Mouse (Mus musculus) megakaryocyte-erythroid progenitor cell, adult 5-6 weeks (primary cell): ENCODE data around the gene Disc1. TPM values are rescaled to one million over a fixed set of nuclear protein-coding genes. Genes with fewer than 3 reads are reported as not detected.

Experiments
- ATAC-seq: replicated peaks from 2 replicates; pipeline ENCODE4 v1.8.0; 2016; ENCODE audit warnings: mild to moderate bottlenecking, inconsistent platforms; ENCODE audit not compliant: severe bottlenecking, poor library complexity, low FRiP score, low TSS enrichment
- total RNA-seq, 2 experiments: library from RNA; stranded (forward) in 1 of 2; stranded (reverse) in 1 of 2; fragments of 200-1000, 215-1000 nt in 1 of 2; fragments of >200 nt in 1 of 2; fragmentation: Nextera tagmentation in 1 of 2; gene quantifications; 2 replicates each; pipeline ENCODE4 v1.2.3; 2014 to 2017

Disc1 gene
- total RNA-seq, 2 experiments from 2014 or later: not detected

GRCm38 (mm10) chr8:125203016-125203415 is 149.0 kb downstream of the Disc1 start:
- ATAC-seq: no peak

GRCm38 (mm10) chr8:125205556-125205955 is 151.6 kb downstream of the Disc1 start:
- no peak for ATAC-seq

- no peak for ATAC-seq
These were observed 152.4 kb downstream of the Disc1 start for GRCm38 (mm10) chr8:125206391-125206790.

GRCm38 (mm10) chr8:125206962-125207361 is 153.0 kb downstream of the Disc1 start:
- no peak for ATAC-seq

- no peak for ATAC-seq
These were observed 158.7 kb downstream of the Disc1 start for GRCm38 (mm10) chr8:125212619-125213167.

- no peak for ATAC-seq
These were observed 164.0 kb downstream of the Disc1 start for GRCm38 (mm10) chr8:125217902-125218581.

GRCm38 (mm10) chr8:125218669-125219068 is 164.7 kb downstream of the Disc1 start:
- no peak for ATAC-seq

GRCm38 (mm10) chr8:125220608-125221007 is 166.6 kb downstream of the Disc1 start:
- no peak for ATAC-seq

- no peak for ATAC-seq
These were observed 167.1 kb downstream of the Disc1 start for GRCm38 (mm10) chr8:125221062-125221461.

GRCm38 (mm10) chr8:125223031-125223753 is 169.2 kb downstream of the Disc1 start:
- no peak for ATAC-seq

- ATAC-seq: no peak
These were observed 170.3 kb downstream of the Disc1 start for GRCm38 (mm10) chr8:125224271-125224699.

- ATAC-seq: no peak
These were observed 171.3 kb downstream of the Disc1 start for GRCm38 (mm10) chr8:125225266-125225665.

GRCm38 (mm10) chr8:125226989-125227624 is 173.1 kb downstream of the Disc1 start:
- 0 out of 2 replicates have a peak, but pooled peaks have one; percentile 39 for ATAC-seq

- no peak for ATAC-seq
These were observed 176.6 kb downstream of the Disc1 start for GRCm38 (mm10) chr8:125230526-125231131.

- ATAC-seq: no peak
These were observed 178.7 kb downstream of the Disc1 start for GRCm38 (mm10) chr8:125232724-125233123.

GRCm38 (mm10) chr8:125235898-125236835 is 182.2 kb downstream of the Disc1 start:
- ATAC-seq: no peak

- no peak for ATAC-seq
These were observed 186.8 kb downstream of the Disc1 start for GRCm38 (mm10) chr8:125240763-125241162.

GRCm38 (mm10) chr8:125242382-125242781 is 188.4 kb downstream of the Disc1 start:
- ATAC-seq: no peak

GRCm38 (mm10) chr8:125242921-125243320 is 188.9 kb downstream of the Disc1 start:
- ATAC-seq: no peak
